Mouse (Mus musculus) central nervous system, embryonic 18 days (tissue): ENCODE measurements around the gene Il1rl2. TPM values are rescaled to one million over a fixed set of nuclear protein-coding genes. Genes with fewer than 3 reads are reported as not detected.

ENCODE experiments used
- polyA plus RNA-seq: library from polyadenylated mRNA; depleted of rRNA; stranded (reverse); fragments of >200 nt; gene quantifications from 2 replicates; pipeline ENCODE4 v1.2.3, GENCODE M21; 2012; rRNA removed

Gene Il1rl2
- 0.91 and 1.8 TPM in 2 replicates for polyA plus RNA-seq

DNA sequence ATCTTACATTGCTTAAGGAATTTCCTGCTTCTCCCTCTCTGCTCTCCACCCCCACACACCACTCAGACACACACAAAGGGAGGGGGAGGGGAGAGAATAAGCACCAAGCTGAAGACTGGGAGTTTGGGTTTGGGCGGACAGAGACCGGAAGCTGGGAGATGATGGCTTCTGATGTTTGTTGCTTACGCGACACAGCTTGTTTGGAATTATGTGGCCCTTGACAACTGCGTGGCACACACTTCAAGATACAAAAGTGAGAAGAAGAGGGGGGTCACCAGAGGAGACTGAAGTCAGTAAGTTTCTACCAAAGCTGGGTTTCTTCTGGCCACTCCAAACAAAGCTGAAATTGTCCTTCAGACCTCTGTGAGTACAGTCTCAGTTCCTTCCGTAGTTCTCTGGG is at the start of gene Il1rl2:
TSS of gene Il1rl2 (plus strand) at position 154 of the 400 bp plus-strand sequence.

Other genes starting within 250 kb of the Il1rl2 start
- 0.78 and 1.5 TPM in 2 replicates for gene Il1r1, start 99.5 kb upstream of the Il1rl2 start, polyA plus RNA-seq
- 0.09 and 0.12 TPM in 2 replicates for gene Il1rl1, start 105.0 kb downstream of the Il1rl2 start, polyA plus RNA-seq
- 0.03 and 0.04 TPM in 2 replicates for gene Il18r1, start 140.9 kb downstream of the Il1rl2 start, polyA plus RNA-seq
- 0.11 and 0.16 TPM in 2 replicates for gene Il18rap, start 190.8 kb downstream of the Il1rl2 start, polyA plus RNA-seq